Comparison of ENCODE assay signal across 27 mouse cellular contexts in genomic region chr2:122586258-122586657, GRCm38 (mm10). TPM values are rescaled to one million over a fixed set of nuclear protein-coding genes. Genes with fewer than 3 reads are reported as not detected.
DNase-seq lines count a peak whose midpoint lies in the region; ATAC-seq and TF ChIP-seq lines count a peak whose summit lies in the region.
"Had no signal": no experiment of that assay in that cellular context is flagged by ENCODE, and none has a peak within 500 bp of the region (broad histone marks: within the 10 kb centered on the region; RNA-seq: fewer than 3 reads in every experiment).

No protein-coding gene starts in this region.

- no peaks in the 10 kb centered on the region for H3K9me3 ChIP-seq in heart, embryonic 10.5 days
- H3K9me3 ChIP-seq in lung, postnatal 0 days (ENCODE audit: low read length), result no peaks in the 10 kb centered on the region
- no peaks in the 10 kb centered on the region for H3K9me3 ChIP-seq in midbrain, embryonic 10.5 days (replicated peaks)
- H3K9me3 ChIP-seq: embryonic facial prominence, embryonic 13.5 days; G1E; heart, embryonic 15.5 days; hindbrain, embryonic 15.5 days; limb, embryonic 13.5 days; liver, embryonic 13.5 days; midbrain, embryonic 13.5 days; stomach, embryonic 15.5 days had no signal

- H3K4me3 ChIP-seq in heart, embryonic 10.5 days, result no peak overlapping the region
- H3K4me3 ChIP-seq in lung, postnatal 0 days (ENCODE audit: low read depth, low read length), result no peak overlapping the region
- H3K4me3 ChIP-seq in midbrain, embryonic 10.5 days, result no peak overlapping the region
- H3K4me3 ChIP-seq: embryonic facial prominence, embryonic 13.5 days; heart, embryonic 15.5 days; hindbrain, embryonic 15.5 days; layer of hippocampus, adult 2 months; limb, embryonic 13.5 days; liver, embryonic 13.5 days; midbrain, embryonic 13.5 days; stomach, embryonic 15.5 days had no signal

- H3K27me3 ChIP-seq in heart, embryonic 10.5 days (ENCODE audit: insufficient read depth, poor library complexity, severe bottlenecking), result no peaks in the 10 kb centered on the region
- H3K27me3 ChIP-seq in lung, postnatal 0 days (replicated peaks; ENCODE audit: insufficient read depth, low read length), result no peaks in the 10 kb centered on the region
- H3K27me3 ChIP-seq in midbrain, embryonic 10.5 days (ENCODE audit: low read depth, poor library complexity, severe bottlenecking), result no peaks in the 10 kb centered on the region
- H3K27me3 ChIP-seq: CH12.LX; embryonic facial prominence, embryonic 13.5 days; heart, embryonic 15.5 days; hindbrain, embryonic 15.5 days; limb, embryonic 13.5 days; liver, embryonic 13.5 days; midbrain, embryonic 13.5 days; stomach, embryonic 15.5 days had no signal

- no peak overlapping the region for H3K9ac ChIP-seq in lung, postnatal 0 days (replicated peaks; ENCODE audit: low read depth)
- H3K9ac ChIP-seq: embryonic facial prominence, embryonic 13.5 days; heart, embryonic 15.5 days; hindbrain, embryonic 15.5 days; limb, embryonic 13.5 days; liver, embryonic 13.5 days; midbrain, embryonic 13.5 days; stomach, embryonic 15.5 days had no signal

- H3K36me3 ChIP-seq in heart, embryonic 10.5 days, result no peaks in the 10 kb centered on the region
- H3K36me3 ChIP-seq in lung, postnatal 0 days (ENCODE audit: insufficient read depth, low read length), result no peaks in the 10 kb centered on the region
- no peaks in the 10 kb centered on the region for H3K36me3 ChIP-seq in midbrain, embryonic 10.5 days
- H3K36me3 ChIP-seq: embryonic facial prominence, embryonic 13.5 days; G1E; heart, embryonic 15.5 days; hindbrain, embryonic 15.5 days; limb, embryonic 13.5 days; liver, embryonic 13.5 days; midbrain, embryonic 13.5 days; stomach, embryonic 15.5 days had no signal

- H3K4me1 ChIP-seq in heart, embryonic 10.5 days, result no peaks in the 10 kb centered on the region
- H3K4me1 ChIP-seq in lung, postnatal 0 days (ENCODE audit: insufficient read depth, low read depth, low read length), result no peaks in the 10 kb centered on the region; the same call in 1 of the 2 replicates
- no peaks in the 10 kb centered on the region for H3K4me1 ChIP-seq in midbrain, embryonic 10.5 days
- H3K4me1 ChIP-seq: embryonic facial prominence, embryonic 13.5 days; hindbrain, embryonic 15.5 days; limb, embryonic 13.5 days; liver, embryonic 13.5 days; midbrain, embryonic 13.5 days; stomach, embryonic 15.5 days had no signal

- WGBS in heart, embryonic 10.5 days, result 62% methylated on average over 3 of the region's 3 CpGs
- 52% methylated on average over 3 of the region's 3 CpGs for WGBS in lung, postnatal 0 days
- 66% methylated on average over 3 of the region's 3 CpGs for WGBS in midbrain, embryonic 10.5 days

- intact Hi-C loops in left cerebral cortex, postnatal 10 days (cut with DNase I), result no loop called here

- DNase-seq in heart, embryonic 10.5 days (ENCODE audit: low spot score), result peak; percentile 31
- DNase-seq in heart, adult 18-20 months, result no peak
- peak; percentile 8 for DNase-seq in lung, postnatal 0 days (ENCODE audit: low spot score)
- no peak for DNase-seq in lung, adult 18-20 months
- no peak for DNase-seq in midbrain, embryonic 10.5 days (ENCODE audit: low spot score)
- no peak for DNase-seq in left cerebral cortex, postnatal 10 days (ENCODE audit: extremely low spot score in 1 of 2, low spot score in 2 of 2)
- DNase-seq: adrenal gland, adult 2 months; cerebellum, adult 11 months; cerebellum, postnatal 14 days; gastrocnemius, postnatal 25 days; heart, postnatal 4 days; kidney, adult 18-20 months; kidney, postnatal 25 days; liver, embryonic 13.5 days; thymus, adult 18-20 months; thymus, postnatal 36 days had no signal

- TF ChIP-seq EP300 in lung, postnatal 0 days (IDR thresholded peaks at IDR 0.05), result no peak

- H3K27ac ChIP-seq in heart, embryonic 10.5 days, result no peak overlapping the region
- no peak overlapping the region for H3K27ac ChIP-seq in lung, postnatal 0 days (ENCODE audit: low read length)
- no peak overlapping the region for H3K27ac ChIP-seq in midbrain, embryonic 10.5 days (replicated peaks)
- H3K27ac ChIP-seq: embryonic facial prominence, embryonic 13.5 days; heart, embryonic 15.5 days; hindbrain, embryonic 15.5 days; layer of hippocampus, adult 2 months; limb, embryonic 13.5 days; liver, embryonic 13.5 days; midbrain, embryonic 13.5 days; stomach, embryonic 15.5 days had no signal

- TF ChIP-seq CTCF in lung, postnatal 0 days (IDR thresholded peaks at IDR 0.05), result 0 out of 2 replicates have a peak, but pooled peaks have one; percentile 6

- no peak for ATAC-seq in lung, postnatal 0 days
- ATAC-seq in erythroblast, adult 5-6 weeks (replicated peaks; ENCODE audit: low FRiP score, poor library complexity, severe bottlenecking), result peak; percentile 50; the same call in 1 of the 2 replicates
- ATAC-seq: midbrain, embryonic 13.5 days had no signal

- H3K4me2 ChIP-seq in lung, postnatal 0 days (replicated peaks; ENCODE audit: low read depth, low read length), result no peak overlapping the region
- H3K4me2 ChIP-seq: embryonic facial prominence, embryonic 13.5 days; heart, embryonic 15.5 days; hindbrain, embryonic 15.5 days; limb, embryonic 13.5 days; liver, embryonic 13.5 days; midbrain, embryonic 13.5 days; stomach, embryonic 15.5 days had no signal

RNA-seq across cellular contexts. Expression of gene Gatm, which starts 24.8 kb away (rescaled TPM):
- polyA plus RNA-seq in heart, embryonic 10.5 days (2016; fragmentation: Nextera tagmentation; extraction: Ambion mirVana), result 19.3 and 30.1 TPM in 2 replicates
- 1 to 10 TPM; 3.1 to 3.2 TPM for total RNA-seq in heart, adult 18-20 months (2021)
- polyA plus RNA-seq in lung, postnatal 0 days (2015; fragmentation: Nextera tagmentation; extraction: Ambion mirVana), result 3.0 and 3.7 TPM in 2 replicates
- total RNA-seq in erythroblast, adult 5-6 weeks (2015; ENCODE audit: low replicate concordance), result 47.1 and 48.5 TPM in 2 replicates
- total RNA-seq in erythroblast, adult 5-6 weeks (2017; ENCODE audit: low replicate concordance), result 26.8 and 29.3 TPM in 2 replicates
- 20.5 and 21.5 TPM in 2 replicates for polyA plus RNA-seq in midbrain, embryonic 10.5 days (2016; fragmentation: Nextera tagmentation; extraction: Ambion mirVana)
- 10 to 100 TPM; 64.7 to 71.5 TPM for total RNA-seq in left cerebral cortex, postnatal 10 days (2021)
- total RNA-seq: G1E had no signal
- polyA plus RNA-seq: G1E had no signal

RNA-seq across cellular contexts. Expression of gene AA467197, which starts 50.5 kb away (rescaled TPM):
- not detected in 2 replicates for polyA plus RNA-seq in heart, embryonic 10.5 days (2016; fragmentation: Nextera tagmentation; extraction: Ambion mirVana)
- total RNA-seq in heart, adult 18-20 months (2021), result under 1 TPM; 0.41 to 0.60 TPM
- 1.3 and 2.6 TPM in 2 replicates for polyA plus RNA-seq in lung, postnatal 0 days (2015; fragmentation: Nextera tagmentation; extraction: Ambion mirVana)
- 3.1 and 10.7 TPM in 2 replicates for total RNA-seq in erythroblast, adult 5-6 weeks (2015; ENCODE audit: low replicate concordance)
- total RNA-seq in erythroblast, adult 5-6 weeks (2017; ENCODE audit: low replicate concordance), result 5.6 and 7.5 TPM in 2 replicates
- 0.35 and 0.41 TPM in 2 replicates for polyA plus RNA-seq in midbrain, embryonic 10.5 days (2016; fragmentation: Nextera tagmentation; extraction: Ambion mirVana)
- total RNA-seq in left cerebral cortex, postnatal 10 days (2021), result under 1 TPM in 1 of 2 experiments, not detected in 1; 0.99 TPM
- total RNA-seq: G1E; gastrocnemius, postnatal 25 days; monocyte, adult 5-6 weeks had no signal
- polyA plus RNA-seq: adrenal gland, adult 2 months; embryonic facial prominence, embryonic 13.5 days; G1E; midbrain, embryonic 13.5 days had no signal

Comparison
In these comparisons a context has a peak if more than half of its experiments do, and no peak if none do; other contexts are left out.
1. DNase-seq: peak in heart, embryonic 10.5 days (single experiment) and lung, postnatal 0 days (single experiment); none in heart, adult 18-20 months (0 of 2), lung, adult 18-20 months (0 of 2), midbrain, embryonic 10.5 days (single experiment) and left cerebral cortex, postnatal 10 days (0 of 2).
2. RNA of gene Gatm, which starts 24.8 kb away (total RNA-seq): 64.7 to 71.5 TPM in left cerebral cortex, postnatal 10 days and 26.8 to 48.5 TPM in erythroblast, adult 5-6 weeks; 3.1 to 3.2 TPM in heart, adult 18-20 months; every median in the first group is over 4 times any median in the second.